Mouse (Mus musculus): ENCODE results near the gene Adgrl4. TPM values are rescaled to one million over a fixed set of nuclear protein-coding genes. Genes with fewer than 3 reads are reported as not detected.

Gene Adgrl4
- polyA plus RNA-seq, 1 experiment from 2014 or later = 5.0 TPM

DNA sequence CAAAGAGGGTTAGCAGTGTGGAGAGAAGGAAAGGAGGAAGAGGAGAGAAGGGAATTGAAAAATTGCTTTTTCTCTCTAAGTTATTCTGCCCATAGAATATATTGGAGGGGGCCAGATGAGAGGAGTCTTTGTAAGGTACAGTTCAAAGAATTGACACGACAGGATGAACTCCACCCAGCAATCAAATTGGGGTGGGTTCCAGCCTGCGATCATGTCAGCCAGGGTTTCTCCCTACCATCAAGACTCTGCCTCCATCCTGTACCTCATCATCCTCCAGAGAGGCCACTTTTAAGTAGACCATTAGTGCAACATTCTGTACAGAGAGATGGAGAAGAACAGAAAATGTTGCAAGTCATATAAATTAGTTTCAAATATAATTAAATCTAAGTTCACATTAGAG is 2.3 kb downstream of the Adgrl4 start:
- Histone ChIP-seq H3K4me1 (peaks cover 8% of the 10 kb centered on the region), H3K9me3 (replicated peaks) (no peaks in the 10 kb centered on the region), H3K27ac (no peak overlapping the region), H3K4me3 (no peak overlapping the region), H3K36me3 (no peaks in the 10 kb centered on the region), H3K27me3 (ENCODE audit: low read depth, poor library complexity, severe bottlenecking) (no peaks in the 10 kb centered on the region)
- 81% methylated on average over 2 of the region's 2 CpGs for WGBS
- DNase-seq (ENCODE audit: low spot score) = no peak

DNA sequence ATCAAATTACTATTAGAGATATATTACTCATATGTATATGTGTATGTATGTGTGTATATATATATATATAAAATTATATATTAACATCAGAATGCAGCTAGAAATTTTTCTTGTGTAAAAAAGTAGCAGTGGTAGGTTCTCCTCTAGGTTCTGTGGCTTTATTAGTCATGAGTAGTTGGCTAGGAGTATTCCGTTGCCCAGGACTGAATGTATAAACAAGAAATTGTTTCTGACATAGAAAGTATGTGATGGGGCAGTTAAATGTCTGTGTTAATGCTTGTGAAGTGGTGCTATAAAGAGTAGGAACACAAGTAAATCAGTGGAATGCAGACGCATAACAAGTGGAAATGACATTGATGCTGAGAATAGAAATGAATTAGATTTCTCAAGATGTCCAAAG is 4.3 kb downstream of the Adgrl4 start:
- 92% methylated on average over 2 of the region's 2 CpGs for WGBS
- no peak for DNase-seq (ENCODE audit: low spot score)
- Histone ChIP-seq H3K36me3 (no peaks in the 10 kb centered on the region), H3K27ac (no peak overlapping the region), H3K4me1 (peaks cover 8% of the 10 kb centered on the region), H3K4me3 (no peak overlapping the region), H3K9me3 (replicated peaks) (no peaks in the 10 kb centered on the region), H3K27me3 (ENCODE audit: low read depth, poor library complexity, severe bottlenecking) (no peaks in the 10 kb centered on the region)

DNA sequence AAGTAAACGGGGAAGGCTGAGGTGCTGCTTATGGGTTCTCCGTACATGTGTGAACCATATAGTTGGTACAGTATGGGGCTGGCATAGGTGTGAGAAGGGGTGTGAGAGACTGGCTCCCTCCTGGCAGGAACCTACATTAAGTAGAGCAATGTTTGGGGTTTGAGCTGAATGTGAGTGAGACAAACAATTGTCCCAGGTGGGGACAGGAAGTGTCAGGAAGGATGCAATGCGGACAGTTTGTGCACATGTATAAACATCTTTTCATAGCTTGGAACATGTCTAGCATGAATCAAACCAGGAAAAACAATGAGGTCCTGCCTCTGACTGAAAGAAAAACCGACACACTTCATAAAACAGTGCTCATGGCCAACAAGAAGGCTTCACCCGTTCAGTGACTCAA is 5.8 kb downstream of the Adgrl4 start:
- H3K4me1 ChIP-seq = no peaks in the 10 kb centered on the region
- no peak for DNase-seq (ENCODE audit: low spot score)
- no peaks in the 10 kb centered on the region for H3K9me3 ChIP-seq (replicated peaks)
- WGBS = 87% methylated on average over 5 of the region's 5 CpGs
- no peak overlapping the region for H3K4me3 ChIP-seq
- no peaks in the 10 kb centered on the region for H3K36me3 ChIP-seq
- H3K27me3 ChIP-seq (ENCODE audit: low read depth, poor library complexity, severe bottlenecking) = no peaks in the 10 kb centered on the region
- no peak overlapping the region for H3K27ac ChIP-seq

DNA sequence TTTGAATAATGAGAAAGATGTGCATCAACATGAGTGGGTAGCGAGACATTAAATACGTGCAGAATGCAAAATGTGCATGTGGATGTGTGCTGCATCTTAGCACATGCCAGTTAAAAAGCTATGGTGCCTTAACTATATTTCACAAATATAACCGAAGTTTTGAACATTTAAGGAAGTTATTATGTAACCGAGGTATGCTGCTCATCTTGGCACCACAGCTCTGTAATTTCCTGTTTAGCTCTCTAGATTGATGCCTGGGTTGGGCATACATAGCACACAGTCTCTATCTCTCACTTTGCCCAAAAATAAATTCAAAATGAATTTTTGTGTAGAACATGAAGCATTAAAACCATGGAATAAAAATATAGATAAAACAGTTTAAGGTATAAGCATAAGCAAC is 6.6 kb downstream of the Adgrl4 start:
- WGBS = 94% methylated on average over 4 of the region's 4 CpGs
- no peak for DNase-seq (ENCODE audit: low spot score)
- no peaks in the 10 kb centered on the region for H3K36me3 ChIP-seq

DNA sequence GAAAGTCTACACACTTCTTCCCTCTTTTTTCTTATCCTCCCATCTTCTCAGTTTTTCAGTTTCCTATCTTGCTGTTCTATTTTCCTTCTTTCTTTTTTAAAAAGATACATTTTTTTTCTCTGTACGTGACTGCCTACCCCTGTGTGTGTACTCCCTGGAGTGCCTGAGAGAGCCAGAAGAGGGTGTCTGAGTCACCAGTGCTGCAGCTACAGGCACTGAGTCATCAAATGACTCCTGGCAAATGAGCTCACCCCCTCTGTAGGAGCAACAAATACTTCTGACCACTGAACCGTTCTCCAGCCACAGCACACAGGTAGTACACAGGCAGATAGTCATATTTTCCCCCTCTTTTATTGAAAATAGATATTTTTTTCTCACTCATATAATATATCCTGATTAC is 8.2 kb downstream of the Adgrl4 start:
- no peak for DNase-seq (ENCODE audit: low spot score)
- H3K27ac ChIP-seq = no peak overlapping the region
- H3K9me3 ChIP-seq (replicated peaks) = no peaks in the 10 kb centered on the region
- no peak overlapping the region for H3K4me3 ChIP-seq
- H3K27me3 ChIP-seq (ENCODE audit: low read depth, poor library complexity, severe bottlenecking) = no peaks in the 10 kb centered on the region
- 66% methylated on average over 2 of the region's 2 CpGs for WGBS
- no peaks in the 10 kb centered on the region for H3K36me3 ChIP-seq
- H3K4me1 ChIP-seq = no peaks in the 10 kb centered on the region

More for the DNA sequence above, 6.6 kb downstream of the Adgrl4 start:
- Histone ChIP-seq H3K27me3 (ENCODE audit: low read depth, poor library complexity, severe bottlenecking) (no peaks in the 10 kb centered on the region), H3K4me3 (no peak overlapping the region), H3K4me1 (no peaks in the 10 kb centered on the region), H3K9me3 (replicated peaks) (no peaks in the 10 kb centered on the region), H3K27ac (no peak overlapping the region)

DNA sequence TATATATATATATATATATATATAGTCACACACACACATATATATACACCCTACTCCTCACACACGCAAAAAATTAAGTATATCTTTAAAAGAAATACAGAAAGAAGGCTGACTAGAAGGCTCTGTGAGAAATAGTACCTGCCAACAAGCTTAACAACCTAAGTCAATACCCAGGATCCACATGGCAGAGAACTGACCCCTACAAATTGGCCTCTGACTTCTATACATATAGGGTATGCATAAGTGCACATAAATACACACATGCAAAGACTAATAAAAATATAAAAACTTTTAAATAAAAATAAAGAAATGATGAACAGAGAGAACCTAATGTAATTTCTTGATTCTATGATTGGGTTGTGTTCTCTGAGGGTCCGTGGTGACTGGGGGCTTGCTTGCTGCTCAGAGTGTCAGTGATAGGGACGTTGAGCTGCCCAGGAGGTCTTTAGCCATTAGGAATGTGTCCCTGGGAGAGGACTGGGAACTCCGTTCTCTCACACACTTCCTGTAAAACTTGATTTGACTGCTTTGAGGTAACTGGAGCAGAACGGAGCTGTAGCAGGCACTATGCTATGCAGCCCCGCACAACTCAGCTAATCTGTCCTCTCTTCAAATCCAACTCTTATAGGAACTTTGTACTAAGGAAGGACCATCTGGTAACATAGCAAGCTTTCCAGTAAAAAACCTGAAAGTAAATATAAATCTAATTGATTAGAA is 17.5 kb downstream of the Adgrl4 start:
- Histone ChIP-seq H3K27me3 (ENCODE audit: low read depth, poor library complexity, severe bottlenecking) (no peaks in the 10 kb centered on the region), H3K9me3 (replicated peaks) (no peaks in the 10 kb centered on the region), H3K36me3 (no peaks in the 10 kb centered on the region), H3K4me3 (no peak overlapping the region), H3K4me1 (no peaks in the 10 kb centered on the region), H3K27ac (no peak overlapping the region)
- WGBS = 74% methylated on average over 6 of the region's 6 CpGs
- DNase-seq (ENCODE audit: low spot score) = no peak

DNA sequence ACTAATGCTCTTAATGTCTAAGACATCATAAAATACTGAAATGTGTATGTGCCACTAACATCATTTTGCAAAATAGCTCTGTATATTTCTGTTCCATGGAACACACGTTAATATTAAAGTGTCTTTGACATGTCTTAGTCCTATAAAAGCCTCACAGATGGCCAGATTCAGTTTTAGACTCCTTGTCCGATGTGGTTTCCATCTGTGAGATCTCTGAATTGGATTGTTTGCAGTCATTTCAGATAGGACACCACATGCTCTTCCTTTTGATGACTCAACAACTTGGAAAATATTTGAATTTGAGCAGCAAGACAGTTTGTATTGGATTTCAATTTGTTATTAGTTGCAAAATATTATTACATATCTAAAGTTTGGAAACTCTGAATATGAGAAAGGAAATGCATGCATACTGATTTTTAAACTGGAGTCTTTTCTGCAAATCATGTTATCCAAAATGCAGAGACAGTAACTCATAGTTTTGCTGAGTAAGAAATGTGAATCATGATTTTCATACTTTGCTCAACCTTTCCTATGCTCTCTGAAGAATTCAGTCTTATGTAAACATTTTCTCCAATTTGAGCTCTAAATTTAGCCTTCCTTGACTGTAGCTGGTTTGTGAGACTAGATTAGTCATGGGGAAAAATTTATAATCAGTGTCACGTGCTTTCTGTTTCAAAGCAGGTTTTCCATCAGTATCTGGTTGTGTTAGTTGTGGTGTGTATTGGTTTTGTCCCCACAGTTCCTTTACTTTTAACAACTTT is 21.9 kb downstream of the Adgrl4 start:
- H3K27me3 ChIP-seq (ENCODE audit: low read depth, poor library complexity, severe bottlenecking) = no peaks in the 10 kb centered on the region
- no peak overlapping the region for H3K4me3 ChIP-seq
- 88% methylated on average over 3 of the region's 3 CpGs for WGBS
- H3K9me3 ChIP-seq (replicated peaks) = no peaks in the 10 kb centered on the region
- H3K4me1 ChIP-seq = no peaks in the 10 kb centered on the region
- no peak overlapping the region for H3K27ac ChIP-seq
- no peak for DNase-seq (ENCODE audit: low spot score)
- H3K36me3 ChIP-seq = no peaks in the 10 kb centered on the region

DNA sequence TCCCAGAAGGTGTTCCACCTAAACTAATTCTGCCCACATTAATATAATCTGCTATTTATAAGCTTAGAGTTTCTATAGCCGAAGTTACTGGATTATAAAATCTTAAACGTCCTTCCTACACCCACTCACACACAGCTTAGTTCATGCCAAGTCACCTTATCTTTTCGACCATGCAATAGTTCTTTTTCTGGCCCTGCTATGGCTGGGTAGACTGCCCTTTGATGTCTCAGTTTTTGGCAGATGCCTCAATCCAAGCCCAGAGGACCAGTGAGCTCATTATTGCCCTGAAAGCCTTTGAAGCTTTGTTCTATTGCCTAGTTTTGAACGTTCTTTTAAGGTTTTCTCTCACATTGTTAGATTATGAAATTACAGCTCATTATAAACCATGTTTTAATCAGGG is 27.5 kb downstream of the Adgrl4 start:
- Histone ChIP-seq H3K27ac (no peak overlapping the region), H3K9me3 (replicated peaks) (no peaks in the 10 kb centered on the region), H3K4me1 (no peaks in the 10 kb centered on the region), H3K4me3 (no peak overlapping the region), H3K27me3 (ENCODE audit: low read depth, poor library complexity, severe bottlenecking) (no peaks in the 10 kb centered on the region), H3K36me3 (no peaks in the 10 kb centered on the region)
- WGBS = 81% methylated on average over 4 of the region's 4 CpGs
- no peak for DNase-seq (ENCODE audit: low spot score)

DNA sequence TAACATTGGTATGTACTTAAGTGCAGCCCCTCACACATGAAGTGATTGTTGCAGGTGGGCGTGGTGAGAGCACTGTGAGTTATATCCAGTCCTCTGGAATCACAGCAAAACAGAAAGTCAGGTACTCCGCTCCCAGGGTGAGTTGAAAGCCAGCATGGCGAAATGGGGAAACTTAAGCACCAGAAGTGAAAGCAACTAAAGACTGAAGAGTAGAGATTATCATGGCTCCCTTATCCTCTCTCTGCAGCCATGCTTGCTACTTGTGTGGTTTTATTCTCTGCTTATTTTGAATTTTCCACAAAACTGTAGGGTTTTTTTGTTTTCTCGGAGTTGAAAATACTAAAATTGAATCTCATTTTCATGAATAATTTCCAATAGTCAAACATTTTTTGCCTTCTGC is 51.2 kb downstream of the Adgrl4 start:
- Histone ChIP-seq H3K27me3 (ENCODE audit: low read depth, poor library complexity, severe bottlenecking) (no peaks in the 10 kb centered on the region), H3K36me3 (no peaks in the 10 kb centered on the region), H3K27ac (no peak overlapping the region), H3K9me3 (replicated peaks) (no peaks in the 10 kb centered on the region), H3K4me1 (no peaks in the 10 kb centered on the region), H3K4me3 (no peak overlapping the region)
- DNase-seq (ENCODE audit: low spot score) = no peak
- 90% methylated on average over 4 of the region's 4 CpGs for WGBS

DNA sequence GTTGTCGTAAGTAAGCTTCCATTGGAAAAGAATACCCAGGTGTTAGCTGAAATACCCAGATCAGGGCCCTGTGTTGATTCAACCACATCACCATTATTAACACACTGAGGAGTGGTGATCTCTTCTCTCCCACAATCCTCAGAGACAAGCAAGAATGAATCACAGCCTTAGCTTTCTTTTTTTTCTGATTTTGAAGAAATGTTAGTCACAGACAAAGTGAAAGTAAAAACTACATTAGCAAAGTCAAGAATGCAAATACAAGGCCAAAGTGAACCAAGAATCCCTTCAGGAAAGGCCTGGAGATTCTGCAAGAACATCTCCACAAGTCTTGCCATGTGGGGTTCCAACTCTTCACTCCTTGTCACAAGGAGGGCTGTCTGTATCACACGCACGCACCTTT is 67.9 kb downstream of the Adgrl4 start:
- H3K27ac ChIP-seq = no peak overlapping the region
- no peak for DNase-seq (ENCODE audit: low spot score)
- WGBS = 87% methylated on average over 3 of the region's 3 CpGs
- H3K4me1 ChIP-seq = no peaks in the 10 kb centered on the region
- H3K9me3 ChIP-seq (replicated peaks) = no peaks in the 10 kb centered on the region
- H3K36me3 ChIP-seq = no peaks in the 10 kb centered on the region
- no peak overlapping the region for H3K4me3 ChIP-seq
- H3K27me3 ChIP-seq (ENCODE audit: low read depth, poor library complexity, severe bottlenecking) = no peaks in the 10 kb centered on the region

DNA sequence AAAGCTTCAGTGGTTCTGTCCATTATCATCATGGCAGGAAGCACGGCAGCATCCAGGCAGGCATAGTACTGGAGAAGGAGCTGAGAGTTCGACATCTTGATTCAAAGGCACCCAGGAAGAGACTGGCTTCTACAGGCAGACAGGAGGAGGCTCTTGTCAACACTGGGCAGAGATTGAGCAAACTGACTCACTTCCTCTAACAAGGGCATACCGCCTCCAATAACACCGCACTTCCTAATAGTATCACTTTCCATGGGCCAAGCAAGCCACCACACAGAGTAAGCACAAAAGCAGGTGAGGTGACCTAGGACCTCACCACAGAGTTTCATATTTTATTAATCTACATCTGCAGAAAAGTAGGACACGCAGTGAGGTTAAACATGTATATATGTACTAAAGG is 73.5 kb downstream of the Adgrl4 start:
- 94% methylated on average over 5 of the region's 5 CpGs for WGBS
- Histone ChIP-seq H3K9me3 (replicated peaks) (no peaks in the 10 kb centered on the region), H3K27me3 (ENCODE audit: low read depth, poor library complexity, severe bottlenecking) (no peaks in the 10 kb centered on the region), H3K4me3 (no peak overlapping the region), H3K27ac (no peak overlapping the region), H3K36me3 (no peaks in the 10 kb centered on the region), H3K4me1 (no peaks in the 10 kb centered on the region)
- DNase-seq (ENCODE audit: low spot score) = no peak

DNA sequence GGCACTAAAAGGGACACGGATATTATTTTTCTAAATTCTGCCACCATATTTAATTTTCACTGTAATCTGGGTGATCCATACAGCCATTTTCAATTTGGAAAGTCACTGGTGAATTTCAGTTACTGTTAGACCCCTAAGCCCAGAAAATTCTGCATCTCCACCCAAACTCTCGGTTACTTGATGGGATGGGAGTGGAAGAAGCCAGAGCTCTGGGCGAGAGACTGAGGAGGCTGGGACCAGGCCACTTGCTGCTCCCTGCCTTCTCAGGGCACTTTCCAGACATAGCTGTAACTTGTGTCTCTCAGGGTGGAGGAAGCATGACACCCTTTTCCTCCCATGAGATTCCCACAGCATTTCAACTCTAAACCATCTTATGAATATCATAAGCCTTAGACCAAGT is 109.5 kb downstream of the Adgrl4 start:
- Histone ChIP-seq H3K27me3 (ENCODE audit: low read depth, poor library complexity, severe bottlenecking) (no peaks in the 10 kb centered on the region), H3K27ac (no peak overlapping the region), H3K4me3 (no peak overlapping the region), H3K36me3 (no peaks in the 10 kb centered on the region), H3K4me1 (no peaks in the 10 kb centered on the region), H3K9me3 (replicated peaks) (no peaks in the 10 kb centered on the region)
- WGBS = 87% methylated on average over 3 of the region's 3 CpGs
- no peak for DNase-seq (ENCODE audit: low spot score)

DNA sequence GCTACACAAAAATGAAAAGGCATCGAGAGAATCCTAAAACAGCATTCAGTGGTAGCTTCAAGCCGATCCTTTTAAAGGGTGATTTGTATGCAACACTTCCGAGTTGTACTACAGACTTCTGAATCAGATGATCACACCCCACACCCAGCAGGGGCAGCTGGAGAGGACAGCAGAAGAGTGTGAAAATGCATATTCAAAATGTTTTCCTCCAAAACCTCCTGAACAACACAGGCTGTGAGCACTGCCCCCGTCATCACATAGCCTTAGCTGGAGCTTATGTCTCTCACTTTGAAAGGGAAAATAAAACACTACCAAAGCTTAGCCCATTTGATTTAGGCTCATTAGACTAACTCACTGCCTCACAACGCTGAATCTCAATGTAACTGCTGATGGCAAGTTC is 113.3 kb downstream of the Adgrl4 start:
- no peak overlapping the region for H3K4me3 ChIP-seq
- H3K27me3 ChIP-seq (ENCODE audit: low read depth, poor library complexity, severe bottlenecking) = no peaks in the 10 kb centered on the region
- H3K27ac ChIP-seq = no peak overlapping the region
- no peaks in the 10 kb centered on the region for H3K36me3 ChIP-seq
- H3K4me1 ChIP-seq = no peaks in the 10 kb centered on the region
- WGBS = 41% methylated on average over 5 of the region's 5 CpGs
- no peaks in the 10 kb centered on the region for H3K9me3 ChIP-seq (replicated peaks)
- no peak for DNase-seq (ENCODE audit: low spot score)
